In genomic region chr8:122865441-122865840, GRCm38 (mm10) we compare ENCODE assay signal across 9 mouse cellular contexts. TPM values are rescaled to one million over a fixed set of nuclear protein-coding genes. Genes with fewer than 3 reads are reported as not detected.
DNase-seq lines count a peak whose midpoint lies in the region; ATAC-seq and TF ChIP-seq lines count a peak whose summit lies in the region.
"Had no signal": no experiment of that assay in that cellular context is flagged by ENCODE, and none has a peak within 500 bp of the region (broad histone marks: within the 10 kb centered on the region; RNA-seq: fewer than 3 reads in every experiment).

No protein-coding gene starts in this region.

- no peaks in the 10 kb centered on the region for H3K27me3 ChIP-seq in testis, adult 2 months (ENCODE audit: control insufficient read depth, insufficient read depth, low read length)
- H3K27me3 ChIP-seq in intestine, embryonic 16.5 days (replicated peaks; ENCODE audit: control insufficient read depth, insufficient read depth, low read length): no peaks in the 10 kb centered on the region
- no peaks in the 10 kb centered on the region for H3K27me3 ChIP-seq in myocyte (ENCODE audit: control insufficient read depth, insufficient read depth, insufficient read length)

- H3K4me1 ChIP-seq in testis, adult 2 months (ENCODE audit: control insufficient read depth, insufficient read depth, low read length): peaks cover 13% of the 10 kb centered on the region
- H3K4me1 ChIP-seq in intestine, embryonic 16.5 days (ENCODE audit: control insufficient read depth, insufficient read depth, low read length): peaks cover 2% of the 10 kb centered on the region; the same call in 1 of the 2 replicates

- no peak overlapping the region for H3K4me3 ChIP-seq in testis, adult 2 months (ENCODE audit: control insufficient read depth, low read depth, low read length)
- H3K4me3 ChIP-seq in intestine, embryonic 16.5 days (ENCODE audit: low read length): no peak overlapping the region
- no peak overlapping the region for H3K4me3 ChIP-seq in myocyte

- peak; percentile 49 to 68 for DNase-seq in cerebellum, postnatal 25 days
- no peak for DNase-seq in cerebellum, adult 9-11 months
- no peak for DNase-seq in testis, postnatal 14 days (ENCODE audit: low spot score)
- DNase-seq in layer of hippocampus, postnatal 36 days: no peak

- H3ac ChIP-seq in myocyte (ENCODE audit: control insufficient read depth, insufficient read length): no peak overlapping the region

- TF ChIP-seq CTCF in testis, adult 2 months (IDR thresholded peaks at IDR 0.05; ENCODE audit: control insufficient read depth, insufficient read depth, insufficient replicate concordance, low read depth, low read length): 0 out of 2 replicates have a peak, but pooled peaks have one; percentile 11

- 0 out of 2 replicates have a peak, but pooled peaks cover 7% of the 10 kb centered on the region for H3K9me3 ChIP-seq in intestine, embryonic 16.5 days (ENCODE audit: control insufficient read depth, low read length)

- no peaks in the 10 kb centered on the region for H3K36me3 ChIP-seq in testis, adult 2 months (ENCODE audit: control insufficient read depth, insufficient read depth, low read length)
- H3K36me3 ChIP-seq in intestine, embryonic 16.5 days (ENCODE audit: control insufficient read depth, insufficient read depth, low read length): no peaks in the 10 kb centered on the region
- H3K36me3 ChIP-seq in myocyte (ENCODE audit: control insufficient read depth, insufficient read depth): peaks cover 58% of the 10 kb centered on the region

- no peak for TF ChIP-seq POLR2A in testis, adult 2 months (IDR thresholded peaks at IDR 0.05; ENCODE audit: control insufficient read depth, low read depth, low read length)
- no peak for TF ChIP-seq POLR2A in myocyte (IDR thresholded peaks at IDR 0.05; ENCODE audit: insufficient read length, low read depth)

- peak overlapping the region; percentile 38; the same call in 1 of the 2 replicates for H3K4me2 ChIP-seq in intestine, embryonic 16.5 days (ENCODE audit: low read depth, low read length)
- no peak overlapping the region for H3K4me2 ChIP-seq in myocyte (ENCODE audit: low read depth)

- no peak for ATAC-seq in intestine, embryonic 16.5 days
- ATAC-seq in granulocyte monocyte progenitor cell, adult 5-6 weeks (replicated peaks; ENCODE audit: poor library complexity, severe bottlenecking): no peak

- WGBS in intestine, embryonic 16.5 days: 62% methylated on average over 10 of the region's 10 CpGs

- H3K79me2 ChIP-seq in myocyte (ENCODE audit: control insufficient read depth, insufficient read depth): no peaks in the 10 kb centered on the region

- no peak overlapping the region for H3K9ac ChIP-seq in intestine, embryonic 16.5 days (ENCODE audit: low read depth, low read length)

- H3K27ac ChIP-seq in testis, adult 2 months (ENCODE audit: control insufficient read depth, insufficient read depth, low read depth, low read length): no peak overlapping the region
- H3K27ac ChIP-seq in intestine, embryonic 16.5 days (ENCODE audit: low read length): no peak overlapping the region

TF ChIP-seq in myocyte, 11 proteins besides CTCF, POLR2A, EP300 and RAD21:
- TF ChIP-seq TCF12 (IDR thresholded peaks at IDR 0.05; ENCODE audit: insufficient read depth, poor library complexity, severe bottlenecking): no peak
- TF ChIP-seq E2F4 (IDR thresholded peaks at IDR 0.05; ENCODE audit: insufficient read depth): no peak
- no peak for TF ChIP-seq MYOG (IDR thresholded peaks at IDR 0.05; ENCODE audit: control insufficient read depth in 1 of 3, insufficient read depth in 1 of 3, insufficient read length in 2 of 3, low read depth in 2 of 3)
- TF ChIP-seq TCF3 (IDR thresholded peaks at IDR 0.05; ENCODE audit: insufficient read length, low read depth): no peak
- no peak for TF ChIP-seq CEBPB (IDR thresholded peaks at IDR 0.05; ENCODE audit: insufficient read depth, poor library complexity, severe bottlenecking)
- TF ChIP-seq SRF (IDR thresholded peaks at IDR 0.05; ENCODE audit: control insufficient read depth, insufficient read length, low read depth): no peak
- peak; percentile 9 for TF ChIP-seq POLR2AphosphoS2 (IDR thresholded peaks at IDR 0.05; ENCODE audit: insufficient read length, low read depth)
- no peak for TF ChIP-seq MYOD1 (IDR thresholded peaks at IDR 0.05; ENCODE audit: control insufficient read depth in 1 of 3, insufficient read length in 2 of 3, low read depth in 2 of 3)
TF ChIP-seq in myocyte: peak in this region for 1.

RNA-seq across cellular contexts. Expression of gene Cdh15, which starts 17.7 kb away (rescaled TPM):
- 0.12 and 0.14 TPM in 2 replicates for polyA plus RNA-seq in testis, adult 2 months (2012; rRNA removed)
- polyA plus RNA-seq in intestine, embryonic 16.5 days (2015; fragmentation: Nextera tagmentation; extraction: Ambion mirVana): 0.11 and 0.24 TPM in 2 replicates
- 401 TPM for polyA plus RNA-seq in myocyte (2012; fragmentation: generic; extraction: Trizol)
- not detected in 2 replicates for total RNA-seq in granulocyte monocyte progenitor cell, adult 5-6 weeks (2014; fragmentation: Nextera tagmentation)
- total RNA-seq in granulocyte monocyte progenitor cell, adult 5-6 weeks (2017): not detected in 2 replicates
- total RNA-seq in layer of hippocampus, postnatal 36 days (2021): 1 to 10 TPM in 1 of 2 experiments, under 1 TPM in 1; 0.88 to 1.2 TPM
- polyA plus RNA-seq: spleen, adult 2 months had no signal

Comparison
In these comparisons a context has a peak if more than half of its experiments do, and no peak if none do; other contexts are left out.
1. DNase-seq: peak in cerebellum, postnatal 25 days (2 of 2); none in cerebellum, adult 9-11 months (single experiment), testis, postnatal 14 days (single experiment) and layer of hippocampus, postnatal 36 days (0 of 2).
2. RNA of gene Cdh15, which starts 17.7 kb away (polyA plus RNA-seq): 401 TPM in myocyte (single experiment); 0.11 to 0.24 TPM in intestine, embryonic 16.5 days and 0.12 to 0.14 TPM in testis, adult 2 months; every median in the first group is over 100 times any median in the second.